Mouse (Mus musculus) liver, embryonic 14.5 days (tissue): ENCODE measurements around the gene Mlana. TPM values are rescaled to one million over a fixed set of nuclear protein-coding genes. Genes with fewer than 3 reads are reported as not detected.

Source experiments
- ATAC-seq: fragments of 200-750 bp; cut with Nextera tagmentation; 2 replicates; pipeline ENCODE4 v1.8.0; 2017; ENCODE audit warnings: moderate number of reproducible peaks, mild to moderate bottlenecking, moderate library complexity; ENCODE audit not compliant: insufficient read depth
- DNase-seq, 3 experiments: peaks; one replicate each; pipeline ENCODE4 v3.0.0-alpha.2; 2012 to 2013; ENCODE audit warnings: low read depth in 3 of 3, low spot score in 3 of 3
- H3K27ac ChIP-seq: fragments of 300-500 bp; sonication (generic); 2 replicates; pipeline ENCODE4 v1.5.1; 2014; ENCODE audit warnings: moderate library complexity, mild to moderate bottlenecking, control low read depth, inconsistent platforms
- H3K27me3 ChIP-seq: fragments of 300-500 bp; sonication (generic); 2 replicates; pipeline ENCODE4 v1.6.1; 2014; ENCODE audit warnings: mild to moderate bottlenecking, low read length, moderate library complexity; ENCODE audit not compliant: control insufficient read depth, insufficient read depth
- H3K36me3 ChIP-seq: fragments of 300-500 bp; sonication (generic); replicated peaks from 2 replicates; pipeline ENCODE4 v1.6.1; 2014; ENCODE audit warnings: low read depth; ENCODE audit not compliant: control insufficient read depth, insufficient read depth
- H3K4me1 ChIP-seq, 2 experiments: fragments of 200-500 bp in 1 of 2; fragments of 300-500 bp in 1 of 2; sonication (generic) in 1 of 2; replicated peaks; 2 replicates each; pipeline ENCODE4 v1.6.1; 2012 to 2014; ENCODE audit warnings: antibody characterized with exemption in 1 of 2, inconsistent platforms in 1 of 2, low read length in 1 of 2; ENCODE audit not compliant: control insufficient read depth in 2 of 2, insufficient read depth in 2 of 2
- H3K4me2 ChIP-seq: fragments of 300-500 bp; sonication (generic); 2 replicates; pipeline ENCODE4 v1.6.1; 2014; ENCODE audit warnings: low read depth, mild to moderate bottlenecking, control low read depth, moderate library complexity
- H3K4me3 ChIP-seq, 2 experiments: fragments of 200-500 bp in 1 of 2; fragments of 300-500 bp in 1 of 2; sonication (generic) in 1 of 2; 2 replicates each; pipeline ENCODE4 v1.5.1; 2012 to 2014; ENCODE audit warnings: low read depth in 2 of 2, low read length in 2 of 2, mild to moderate bottlenecking in 2 of 2, control low read depth in 1 of 2, inconsistent platforms in 1 of 2, moderate library complexity in 1 of 2; ENCODE audit not compliant: insufficient read depth in 1 of 2
- H3K9ac ChIP-seq: fragments of 300-500 bp; sonication (generic); replicated peaks from 2 replicates; pipeline ENCODE4 v1.6.1; 2014; ENCODE audit warnings: mild to moderate bottlenecking, control low read depth, moderate library complexity
- H3K9me3 ChIP-seq: fragments of 300-500 bp; sonication (generic); 2 replicates; pipeline ENCODE4 v1.6.1; 2016; ENCODE audit warnings: low read length, mixed read lengths; ENCODE audit not compliant: control insufficient read depth
- CTCF ChIP-seq: IDR thresholded peaks from 2 replicates; pipeline ENCODE4 v1.5.1; 2016; ENCODE audit warnings: antibody characterized with exemption, low read depth, control low read depth
- EP300 ChIP-seq: IDR thresholded peaks from 2 replicates; pipeline ENCODE4 v1.6.1; 2016; ENCODE audit warnings: antibody characterized with exemption, low read depth
- WGBS: fragments of 180-500 bp; shearing (Covaris S2); extraction: QIAGEN DNeasy Blood & Tissue Kit; methylation state at CpG from one replicate; pipeline ENCODE4 v1.1.7; 2014; ENCODE audit not compliant: insufficient replicate concordance; 5-methylcytosine and 5-hydroxymethylcytosine counted together
- polyA plus RNA-seq, 2 experiments: library from polyadenylated mRNA; depleted of rRNA in 1 of 2; stranded (reverse) in 1 of 2; unstranded in 1 of 2; fragments of >200 nt; fragmentation: Nextera tagmentation in 1 of 2; extraction: Ambion mirVana in 1 of 2; gene quantifications; 2 replicates each; pipeline versions ENCODE4 v1.2.1 to v1.2.3; 2012 to 2014

Mlana gene
- polyA plus RNA-seq, 2 experiments = not detected

- WGBS = 45% methylated on average over 6 of the region's 6 CpGs
- Histone ChIP-seq H3K36me3 (no peaks in the 10 kb centered on the region), H3K4me2 (no peak overlapping the region), H3K9me3 (no peaks in the 10 kb centered on the region), H3K9ac (no peak overlapping the region), H3K27me3 (no peaks in the 10 kb centered on the region; the same call in 1 of the 2 replicates), H3K4me1 (no peaks in the 10 kb centered on the region), H3K4me3 (no peak overlapping the region), H3K27ac (no peak overlapping the region)
- ATAC-seq = no peak
- no peak for DNase-seq
- TF ChIP-seq EP300 (no peak), CTCF (no peak)
These were observed 37.9 kb upstream of the Mlana start for GRCm38 (mm10) chr19:29659705-29660104.

DNA sequence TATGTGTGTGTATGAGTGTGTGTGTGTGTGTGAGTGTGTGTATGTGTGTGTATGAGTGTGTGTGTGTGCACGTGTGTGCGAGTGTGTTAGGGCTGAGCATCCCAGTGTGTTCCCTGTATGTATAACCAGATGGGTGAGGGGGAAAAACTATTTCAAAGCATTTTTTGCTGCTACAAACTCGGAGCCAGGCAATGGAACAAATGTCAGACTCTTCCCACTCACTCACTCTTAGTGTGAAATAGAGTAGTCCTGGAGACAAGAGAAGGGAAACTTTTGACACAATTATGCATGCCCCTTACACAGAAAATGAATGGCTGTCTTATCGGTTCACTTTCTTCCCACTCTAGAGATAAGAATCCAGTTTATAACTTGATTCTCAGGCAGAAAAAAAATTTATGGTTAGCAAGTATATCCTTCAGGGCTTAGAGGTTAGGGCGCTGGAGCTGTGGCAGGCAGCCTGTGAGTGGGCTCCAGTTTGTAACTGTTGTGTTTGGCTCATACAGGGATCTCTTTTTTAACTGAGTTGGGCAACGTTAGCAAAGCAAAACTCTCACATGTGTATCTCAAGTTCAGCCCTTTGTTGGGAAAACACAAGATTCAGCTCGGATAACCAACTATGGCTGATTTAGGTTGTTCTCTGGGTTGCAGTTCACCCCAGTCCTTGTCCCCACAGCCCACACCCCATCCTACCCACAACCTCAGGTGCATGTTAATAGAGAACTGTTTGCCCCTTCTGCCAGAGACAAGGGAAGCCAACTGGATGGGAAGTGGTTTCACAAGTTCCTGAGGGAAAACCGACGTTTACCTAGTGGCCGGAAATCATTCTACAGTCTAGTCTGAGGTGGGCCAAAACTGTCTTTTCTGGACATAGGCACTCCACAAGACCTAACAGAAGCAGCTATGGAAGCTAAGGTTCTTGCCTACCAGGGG lies 36.5 kb upstream of the Mlana start:
- DNase-seq (no peak), ATAC-seq (no peak)
- Histone ChIP-seq H3K9ac (no peak overlapping the region), H3K4me2 (no peak overlapping the region), H3K36me3 (no peaks in the 10 kb centered on the region), H3K4me3 (no peak overlapping the region), H3K4me1 (no peaks in the 10 kb centered on the region), H3K9me3 (no peaks in the 10 kb centered on the region), H3K27me3 (no peaks in the 10 kb centered on the region), H3K27ac (no peak overlapping the region)
- WGBS = 42% methylated on average over 10 of the region's 10 CpGs
- TF ChIP-seq CTCF (no peak), EP300 (no peak)

DNA sequence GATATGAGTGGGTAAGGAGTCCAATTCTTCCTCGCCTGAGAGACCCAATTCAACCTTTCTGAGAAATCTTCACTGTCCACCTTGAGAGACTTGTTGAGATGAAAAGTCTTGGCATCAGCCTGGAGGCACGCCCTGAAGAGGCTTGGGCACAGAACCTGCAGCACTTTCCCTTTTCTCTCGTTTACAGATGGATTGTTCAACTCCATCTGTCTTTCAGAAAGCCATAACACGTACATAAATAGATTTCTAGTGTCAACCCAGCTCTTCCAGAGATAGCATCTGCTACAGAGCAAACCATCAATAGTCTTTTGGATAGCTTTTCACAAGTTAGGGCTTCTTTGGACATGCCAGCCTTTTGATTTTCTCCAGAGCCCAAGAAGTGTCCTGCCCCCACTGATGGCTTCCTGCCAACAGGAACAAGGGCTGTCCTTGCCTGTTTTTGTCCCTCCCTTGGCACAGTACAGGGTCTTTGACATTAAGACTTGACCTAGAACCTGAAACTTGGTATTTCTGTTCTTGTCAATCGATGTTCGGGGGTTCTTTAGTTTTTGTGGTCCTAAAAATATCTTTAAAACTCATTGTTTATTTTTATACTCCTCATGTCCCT lies 35.5 kb upstream of the Mlana start:
- WGBS = 63% methylated on average over 6 of the region's 6 CpGs
- H3K9me3 ChIP-seq = no peaks in the 10 kb centered on the region
- no peak for TF ChIP-seq CTCF
- TF ChIP-seq EP300 = no peak
- no peak overlapping the region for H3K4me3 ChIP-seq
- H3K4me2 ChIP-seq = no peak overlapping the region
- no peaks in the 10 kb centered on the region for H3K27me3 ChIP-seq
- no peaks in the 10 kb centered on the region for H3K36me3 ChIP-seq
- no peak for DNase-seq
- H3K4me1 ChIP-seq = peaks cover 0 to 2% of the 10 kb centered on the region in 2 experiments; a peak in 2 of 4 replicates
- H3K27ac ChIP-seq = no peak overlapping the region
- H3K9ac ChIP-seq = no peak overlapping the region
- ATAC-seq = no peak

DNA sequence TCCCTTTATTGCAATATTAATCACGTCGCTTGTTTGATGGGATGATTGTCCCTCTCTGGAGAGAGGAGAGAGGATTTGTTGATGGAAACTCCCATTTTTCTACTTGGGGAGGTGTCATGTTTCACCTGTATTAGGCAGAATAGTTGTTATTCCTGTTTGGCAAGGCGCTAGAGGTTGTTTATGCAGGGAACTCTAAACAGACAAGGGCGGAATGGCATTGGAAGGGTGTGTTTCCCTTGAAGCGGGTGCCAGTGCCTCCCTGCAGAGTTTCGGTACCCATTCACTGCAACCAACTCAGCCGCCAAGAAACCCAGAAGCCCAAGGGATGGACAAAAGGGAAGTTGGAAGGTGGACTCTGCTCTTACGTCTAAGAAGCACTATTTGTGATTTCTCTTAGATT lies 33.8 kb upstream of the Mlana start:
- TF ChIP-seq CTCF (no peak), EP300 (no peak)
- DNase-seq (no peak), ATAC-seq (no peak)
- H3K4me1 ChIP-seq = peaks cover 0 to 8% of the 10 kb centered on the region in 2 experiments; a peak in 2 of 4 replicates
- 59% methylated on average over 8 of the region's 8 CpGs for WGBS
- H3K27me3 ChIP-seq = no peaks in the 10 kb centered on the region
- no peak overlapping the region for H3K27ac ChIP-seq
- no peaks in the 10 kb centered on the region for H3K9me3 ChIP-seq
- H3K4me3 ChIP-seq = no peak overlapping the region
- no peak overlapping the region for H3K9ac ChIP-seq
- no peaks in the 10 kb centered on the region for H3K36me3 ChIP-seq
- H3K4me2 ChIP-seq = no peak overlapping the region

DNA sequence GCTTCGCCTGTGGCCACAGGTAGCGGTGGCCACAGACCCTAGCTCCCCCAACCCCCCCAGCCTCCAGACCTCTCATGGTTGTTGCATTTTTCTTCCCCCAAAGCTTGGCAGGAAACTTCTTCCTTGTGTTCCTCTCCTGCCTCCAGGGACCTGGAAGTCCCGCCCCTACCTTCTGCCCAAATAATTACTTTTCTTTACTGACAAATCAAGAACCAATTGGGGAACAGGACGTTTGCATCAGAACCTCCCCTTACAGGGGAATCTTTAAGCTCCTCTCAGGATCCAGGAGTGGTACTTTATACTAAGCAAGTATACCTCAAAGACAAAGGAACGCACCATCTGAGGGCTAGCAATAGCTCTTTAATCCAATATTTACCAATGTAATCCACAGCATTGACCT lies 32.7 kb upstream of the Mlana start:
- H3K27me3 ChIP-seq = no peaks in the 10 kb centered on the region
- peaks cover 0 to 8% of the 10 kb centered on the region in 2 experiments; a peak in 2 of 4 replicates for H3K4me1 ChIP-seq
- TF ChIP-seq CTCF = no peak
- TF ChIP-seq EP300 = no peak
- H3K4me2 ChIP-seq = no peak overlapping the region
- no peaks in the 10 kb centered on the region for H3K9me3 ChIP-seq
- no peak for ATAC-seq
- no peak overlapping the region for H3K27ac ChIP-seq
- no peak overlapping the region for H3K4me3 ChIP-seq
- no peak overlapping the region for H3K9ac ChIP-seq
- no peak for DNase-seq
- H3K36me3 ChIP-seq = no peaks in the 10 kb centered on the region
- 68% methylated on average over 5 of the region's 5 CpGs for WGBS
